Mouse (Mus musculus): ENCODE measurements around the gene Smim7. TPM values are rescaled to one million over a fixed set of nuclear protein-coding genes. Genes with fewer than 3 reads are reported as not detected.

Smim7 gene
- polyA plus RNA-seq (2012) = 9.3 and 11.3 TPM in 2 replicates

DNA sequence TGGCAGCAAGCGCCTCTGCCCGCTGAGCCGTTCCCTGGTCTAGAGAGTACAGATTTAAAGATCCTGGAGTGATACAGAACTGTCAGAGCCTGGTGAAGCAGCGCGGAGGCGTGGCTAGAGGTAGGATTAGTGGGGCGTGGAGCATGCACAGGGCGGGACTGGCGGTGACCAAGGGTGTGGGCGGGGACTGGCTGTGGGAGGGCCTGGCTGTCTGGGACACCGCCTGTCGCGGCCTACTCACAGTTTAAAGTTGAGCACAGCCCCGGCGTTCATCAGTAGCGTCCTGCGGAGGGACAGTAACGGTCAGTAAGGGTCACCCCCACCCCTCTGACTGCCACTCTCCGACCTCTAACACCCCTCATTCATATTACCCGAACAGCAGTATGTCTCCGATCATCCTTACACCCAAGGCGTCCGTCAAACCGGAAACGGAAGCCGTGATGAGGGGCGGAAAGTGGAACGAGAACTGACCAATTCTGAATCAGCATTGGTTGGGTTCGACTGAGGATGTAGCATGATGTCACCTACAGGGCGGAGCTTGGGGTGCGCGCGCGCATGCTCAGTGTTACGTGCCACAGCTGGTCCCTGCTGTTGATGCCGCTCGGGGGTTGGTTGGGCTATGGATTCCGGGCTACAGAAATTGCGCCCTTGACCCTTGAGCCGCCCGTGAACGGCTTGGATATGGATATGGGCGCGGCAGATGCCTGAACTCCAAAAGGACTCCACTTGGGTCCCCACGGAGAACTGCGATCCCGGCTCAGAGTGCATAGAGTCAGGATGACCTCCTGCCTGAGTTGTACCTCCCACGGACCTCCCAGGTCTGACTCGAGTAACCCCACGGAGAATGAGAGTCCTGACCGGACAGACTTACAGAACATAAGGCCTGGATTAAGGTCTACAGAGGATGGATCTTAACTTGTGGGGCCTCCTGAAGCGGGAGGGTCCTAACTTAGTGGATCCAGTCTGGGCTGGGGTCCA is at the start of gene Smim7:
Gene Smim7 (minus strand): TSS at position 456 of the 978 bp plus-strand sequence.
- TF ChIP-seq GATA1 (IDR thresholded peaks at IDR 0.05; ENCODE audit: low read length) = no peak

GRCm38 (mm10) chr8:72590198-72590597 is 19.3 kb upstream of the Smim7 start:
- TF ChIP-seq GATA1 (IDR thresholded peaks at IDR 0.05; ENCODE audit: low read length) = no peak

GRCm38 (mm10) chr8:72589286-72589685 is 18.4 kb upstream of the Smim7 start:
- TF ChIP-seq GATA1 (IDR thresholded peaks at IDR 0.05; ENCODE audit: low read length) = no peak

DNA sequence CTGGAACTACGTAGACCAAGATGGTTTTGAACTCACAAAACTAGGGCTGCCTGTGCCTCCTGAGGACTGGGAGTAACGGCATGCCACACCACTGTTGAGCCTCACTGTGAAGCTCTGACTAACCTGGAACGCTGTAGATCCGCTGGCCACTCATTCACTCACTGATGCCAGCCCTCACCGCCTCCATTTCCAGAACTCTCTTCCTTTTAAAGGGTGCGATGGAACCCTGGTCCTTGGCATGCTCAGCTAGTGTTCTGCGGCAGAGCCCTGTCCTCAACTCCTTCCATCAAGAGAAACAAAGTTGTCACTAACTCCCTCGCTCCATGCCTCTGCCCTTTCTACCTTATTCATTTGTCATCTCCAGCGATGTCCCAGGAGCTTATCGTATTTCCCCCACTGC is 18.0 kb upstream of the Smim7 start:
- TF ChIP-seq GATA1 (IDR thresholded peaks at IDR 0.05; ENCODE audit: low read length) = no peak

- no peak for TF ChIP-seq GATA1 (IDR thresholded peaks at IDR 0.05; ENCODE audit: low read length)
Observed at GRCm38 (mm10) chr8:72587806-72588205, 16.9 kb upstream of the Smim7 start.

- no peak for TF ChIP-seq GATA1 (IDR thresholded peaks at IDR 0.05; ENCODE audit: low read length)
Observed at GRCm38 (mm10) chr8:72584390-72584789, 13.5 kb upstream of the Smim7 start.

GRCm38 (mm10) chr8:72583056-72583771 is 12.3 kb upstream of the Smim7 start:
- TF ChIP-seq GATA1 (IDR thresholded peaks at IDR 0.05; ENCODE audit: low read length) = no peak

GRCm38 (mm10) chr8:72579374-72579773 is 8.5 kb upstream of the Smim7 start:
- no peak for TF ChIP-seq GATA1 (IDR thresholded peaks at IDR 0.05; ENCODE audit: low read length)

DNA sequence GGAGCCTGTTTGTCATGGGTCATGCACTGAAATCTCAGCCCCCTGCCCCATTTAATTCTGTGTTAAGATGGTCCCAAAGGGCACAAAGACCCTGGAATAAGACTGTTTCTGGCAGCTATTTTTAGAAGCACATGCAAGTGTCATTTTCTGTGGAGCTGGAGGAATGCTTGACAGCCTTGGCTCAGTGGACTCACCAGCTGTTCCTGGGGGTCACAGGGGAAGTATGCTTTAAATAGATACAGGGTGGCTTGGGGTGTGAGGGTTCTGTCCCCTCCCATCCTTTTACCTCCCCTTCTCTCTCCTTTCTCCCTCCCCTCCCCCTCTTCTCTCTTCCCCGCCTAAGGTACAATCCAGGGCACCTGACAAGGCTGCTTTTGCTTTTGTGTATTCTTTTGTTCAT is 7.1 kb upstream of the Smim7 start:
- TF ChIP-seq GATA1 (IDR thresholded peaks at IDR 0.05; ENCODE audit: low read length) = no peak

DNA sequence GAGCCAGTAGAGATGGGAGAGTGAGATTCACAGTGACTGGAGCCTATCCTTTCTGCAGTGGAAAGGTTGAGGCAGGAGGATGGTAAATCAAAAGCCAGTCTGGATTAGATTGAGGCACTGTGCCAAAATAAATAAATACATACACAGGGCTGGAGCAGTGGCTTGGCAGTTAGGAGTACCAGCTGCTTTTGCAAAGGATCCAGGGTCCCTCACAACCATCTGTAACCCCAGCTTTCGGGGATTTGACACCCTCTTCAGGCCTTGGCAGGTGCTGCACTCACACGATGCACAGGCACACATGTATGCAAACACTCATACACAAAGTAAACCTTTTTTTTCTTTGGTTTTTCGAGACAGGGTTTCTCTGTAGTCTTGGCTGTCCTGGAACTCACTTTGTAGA is 6.4 kb upstream of the Smim7 start:
- TF ChIP-seq GATA1 (IDR thresholded peaks at IDR 0.05; ENCODE audit: low read length) = no peak

- no peak for TF ChIP-seq GATA1 (IDR thresholded peaks at IDR 0.05; ENCODE audit: low read length)
Observed at GRCm38 (mm10) chr8:72575915-72576314, 5.0 kb upstream of the Smim7 start.

DNA sequence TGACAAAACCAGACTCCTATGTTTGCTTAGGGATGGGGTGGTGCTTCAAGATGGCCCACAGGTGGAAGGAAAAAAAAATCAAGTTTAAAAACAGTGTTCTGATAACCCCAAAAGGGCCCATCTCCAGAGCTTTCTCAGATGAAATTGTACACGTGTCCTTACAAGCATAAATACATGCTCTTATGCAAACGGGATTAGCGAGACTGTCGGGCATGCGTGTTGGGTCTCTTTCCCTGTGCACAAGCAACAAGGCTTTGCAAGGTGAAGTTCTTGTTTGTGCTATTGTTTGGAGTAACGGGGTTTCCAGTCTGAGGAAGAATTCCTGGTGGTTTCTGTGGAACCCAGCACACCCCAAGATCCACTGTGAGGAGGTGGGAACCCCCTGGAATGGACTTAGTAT is 2.6 kb upstream of the Smim7 start:
- TF ChIP-seq GATA1 (IDR thresholded peaks at IDR 0.05; ENCODE audit: low read length) = no peak

DNA sequence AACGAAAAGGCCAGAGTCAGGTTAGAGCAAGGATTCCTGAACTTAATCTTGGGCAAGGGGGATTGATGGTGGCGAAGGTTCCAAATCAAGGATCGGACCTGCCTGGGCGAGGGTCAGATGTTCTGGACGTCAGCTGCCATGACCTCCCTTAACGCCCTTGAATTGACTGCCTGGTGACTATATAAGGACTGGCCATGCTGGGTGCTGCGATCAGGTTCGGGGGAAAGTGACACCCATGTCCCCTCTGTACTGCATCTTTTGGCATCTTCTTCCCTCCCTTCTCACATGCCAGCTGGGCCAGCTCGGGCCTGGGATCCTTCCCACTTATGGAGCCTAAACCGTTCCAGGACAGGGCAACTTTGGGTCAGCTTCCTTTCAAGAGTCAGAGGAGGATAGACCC is 1.6 kb upstream of the Smim7 start:
- TF ChIP-seq GATA1 (IDR thresholded peaks at IDR 0.05; ENCODE audit: low read length) = no peak

GRCm38 (mm10) chr8:72571611-72572473 is 954 bp upstream of the Smim7 start, which contains the start of gene Tmem38a:
TSS of gene Tmem38a (plus strand) at chr8:72572055.
- no peak for TF ChIP-seq GATA1 (IDR thresholded peaks at IDR 0.05; ENCODE audit: low read length)

GRCm38 (mm10) chr8:72565970-72566369 is 4.9 kb downstream of the Smim7 start:
- TF ChIP-seq GATA1 (IDR thresholded peaks at IDR 0.05; ENCODE audit: low read length) = no peak

Data from G1E-ER4 (cell line).